Mouse (Mus musculus) kidney, adult 8-10 months (tissue): ENCODE results near the gene Mbnl2.
A peak's percentile ranks its signal among the peaks of the same experiment; 100 is the strongest.

ENCODE experiments used
- DNase-seq, 2 experiments: peaks; one replicate each; pipeline ENCODE4 v3.0.0; 2022

Gene Mbnl2

GRCm38 (mm10) chr14:120440716-120441115, 165.2 kb downstream of the Mbnl2 start:
- DNase-seq = no peak

DNA sequence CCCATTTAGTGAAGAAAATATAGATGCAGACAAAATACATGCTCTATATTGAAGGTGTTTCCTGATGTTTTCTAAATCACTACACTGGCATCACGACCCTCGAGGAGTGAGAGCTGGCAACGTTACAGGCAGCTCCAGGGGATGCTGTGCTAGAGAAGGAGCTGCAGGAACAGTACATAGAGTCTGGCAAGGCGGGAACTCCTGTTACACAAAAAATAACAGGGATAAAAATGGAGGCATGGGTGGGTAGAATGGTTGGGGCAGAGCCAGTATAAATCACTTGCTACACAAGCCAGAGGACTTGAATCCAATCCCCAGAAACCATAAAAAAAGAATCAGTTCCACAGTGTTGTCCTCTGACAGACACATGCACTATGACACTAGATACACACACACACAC, 165.8 kb downstream of the Mbnl2 start:
- DNase-seq = no peak

- no peak for DNase-seq
These were observed 166.4 kb downstream of the Mbnl2 start for GRCm38 (mm10) chr14:120441836-120442235.

GRCm38 (mm10) chr14:120454221-120454620, 178.8 kb downstream of the Mbnl2 start:
- no peak for DNase-seq

GRCm38 (mm10) chr14:120463938-120464727, 188.7 kb downstream of the Mbnl2 start:
- DNase-seq = no peak

GRCm38 (mm10) chr14:120466816-120467215, 191.3 kb downstream of the Mbnl2 start:
- DNase-seq = no peak

DNA sequence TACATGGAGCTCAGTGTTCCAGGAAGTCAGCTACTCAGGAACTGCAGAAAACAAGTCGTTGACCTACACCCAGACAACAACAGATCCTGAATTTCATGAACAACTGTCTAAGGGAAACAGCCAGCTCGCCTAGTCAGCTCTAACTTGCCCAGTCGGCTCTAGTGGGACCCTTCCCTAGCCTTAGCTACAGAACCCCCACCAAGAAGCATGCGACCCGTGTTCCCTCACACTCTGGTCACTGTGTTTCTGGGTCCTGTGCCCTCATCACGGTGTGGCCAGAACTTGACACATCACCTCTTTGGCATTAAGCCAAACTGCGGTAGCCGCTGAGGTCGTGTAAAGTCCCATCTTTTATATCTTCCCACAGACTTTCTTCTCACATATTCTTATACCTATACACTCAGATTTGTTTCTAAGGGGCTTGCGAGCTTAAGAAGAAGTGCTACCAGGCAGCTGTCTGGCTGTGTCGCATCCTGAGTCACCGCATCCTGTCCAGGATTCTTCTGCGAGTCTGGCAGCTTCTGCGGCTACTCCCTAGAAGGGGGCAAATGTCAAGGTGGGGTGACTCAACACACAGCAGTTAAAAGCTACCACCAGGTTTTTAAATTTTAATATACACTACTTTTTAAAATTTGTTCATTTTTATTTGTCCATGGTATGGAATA, 193.8 kb downstream of the Mbnl2 start:
- no peak for DNase-seq

DNA sequence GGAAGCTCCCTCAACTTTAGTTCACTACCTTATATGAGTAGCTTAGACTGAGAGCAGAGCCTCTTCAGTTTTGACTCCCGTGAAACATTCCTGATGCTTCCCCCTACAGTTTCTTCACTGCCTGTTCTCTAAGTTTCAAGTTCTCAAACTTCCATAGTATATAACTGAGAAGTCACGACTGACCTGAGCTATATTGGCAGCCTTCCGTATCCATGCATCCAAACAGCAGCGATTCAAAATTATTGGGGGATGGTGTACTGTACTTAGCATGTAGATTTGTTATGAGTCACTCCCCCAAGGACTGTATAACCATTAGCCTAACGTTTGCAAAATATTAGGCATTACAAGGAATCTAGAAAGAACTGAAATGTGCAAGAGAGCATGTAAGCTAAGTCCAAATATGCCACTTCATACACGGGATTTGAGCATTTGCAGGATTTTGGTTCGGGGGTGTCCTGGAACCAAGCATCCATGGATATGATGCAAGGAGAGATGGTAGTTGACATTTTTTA, 200.8 kb downstream of the Mbnl2 start:
- DNase-seq = no peak

DNA sequence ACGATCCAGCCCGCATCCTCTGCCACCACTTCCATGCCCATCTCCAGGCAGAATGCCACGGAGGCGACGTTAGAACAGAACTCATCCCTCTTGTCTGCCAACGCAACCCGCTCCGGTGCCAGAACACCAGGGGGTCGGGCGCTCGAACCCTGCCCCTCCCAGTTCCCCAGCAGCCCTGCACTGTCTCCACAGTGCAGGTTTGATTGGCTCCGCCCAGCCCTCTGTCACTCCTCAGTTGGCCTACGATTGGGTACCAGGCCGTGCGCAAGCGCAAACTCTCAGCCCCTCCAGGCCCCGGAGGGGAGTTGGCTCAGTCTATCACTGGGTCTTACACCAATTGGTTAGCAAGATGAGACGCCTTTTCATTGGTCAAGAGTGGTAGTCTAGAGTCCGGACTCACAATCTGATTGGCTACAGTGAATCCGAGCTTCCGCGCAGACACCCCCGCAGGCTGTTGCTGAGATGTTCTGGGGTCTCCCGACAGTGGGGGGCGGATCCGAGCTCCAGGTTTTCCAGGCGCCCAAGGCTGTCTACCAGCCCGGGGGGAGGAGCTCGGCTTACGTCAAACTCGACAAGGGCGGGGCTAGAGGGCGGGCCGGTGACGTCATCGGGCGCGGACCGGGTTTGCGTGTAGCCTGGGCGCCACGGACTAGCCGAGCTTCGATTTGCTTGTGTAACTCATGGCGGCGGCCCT, 202.0 kb downstream of the Mbnl2 start:
- peak; percentile 98 for DNase-seq

- peak; percentile 95 to 96 for DNase-seq
These were observed 202.6 kb downstream of the Mbnl2 start, which contains the start of gene Rap2a for GRCm38 (mm10) chr14:120477982-120478568. Gene Rap2a, plus strand, starts transcription at chr14:120478444.

GRCm38 (mm10) chr14:120478641-120479341, 203.3 kb downstream of the Mbnl2 start:
- DNase-seq = peak; percentile 27 to 42

- DNase-seq = no peak
These were observed 205.0 kb downstream of the Mbnl2 start for GRCm38 (mm10) chr14:120480341-120480900.

DNA sequence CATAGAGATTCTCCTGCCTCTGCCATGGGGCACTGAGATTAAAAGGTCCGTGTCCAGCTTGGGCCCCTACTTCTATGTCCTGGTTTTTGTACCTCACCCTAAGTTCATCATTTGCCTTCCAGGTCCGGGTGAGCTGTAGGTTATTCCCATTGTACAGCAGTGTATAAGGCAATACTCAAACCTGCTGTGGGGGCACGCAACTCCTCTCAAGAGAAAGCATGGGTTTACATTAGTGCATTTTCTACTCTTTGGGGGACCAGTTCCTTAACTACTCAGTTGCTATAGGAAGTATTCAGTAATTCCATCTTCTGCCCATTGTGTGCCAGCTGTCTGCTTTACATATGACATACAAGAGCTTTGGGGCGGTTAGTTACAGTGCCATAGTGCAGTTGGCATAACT, 205.5 kb downstream of the Mbnl2 start:
- DNase-seq = no peak
